Mouse (Mus musculus): Measurements from ENCODE around the gene Fam20c.

Gene Fam20c

GRCm38 (mm10) chr5:138819780-138820179 is 65.5 kb downstream of the Fam20c start, which contains the start of gene Gm5294:
Gene Gm5294 (plus strand): TSS chr5:138820080.
- no peak for DNase-seq

GRCm38 (mm10) chr5:138820717-138821332 is 66.5 kb downstream of the Fam20c start:
- peak in 1 of 2 experiments; percentile 35 for DNase-seq

GRCm38 (mm10) chr5:138825090-138825489 is 70.8 kb downstream of the Fam20c start:
- no peak for DNase-seq

- peak; percentile 33 to 51 for DNase-seq
These were observed 79.1 kb downstream of the Fam20c start for GRCm38 (mm10) chr5:138833406-138833805.

GRCm38 (mm10) chr5:138834910-138835309 is 80.6 kb downstream of the Fam20c start:
- DNase-seq, result no peak

- no peak for DNase-seq
These were observed 86.7 kb downstream of the Fam20c start for GRCm38 (mm10) chr5:138840981-138841380.

GRCm38 (mm10) chr5:138843168-138843824 is 89.0 kb downstream of the Fam20c start:
- DNase-seq, result no peak

GRCm38 (mm10) chr5:138846506-138846905 is 92.2 kb downstream of the Fam20c start:
- peak; percentile 49 to 54 for DNase-seq

GRCm38 (mm10) chr5:138848102-138848501 is 93.8 kb downstream of the Fam20c start:
- DNase-seq, result peak; percentile 91 to 94

- peak; percentile 33 to 41 for DNase-seq
These were observed 95.6 kb downstream of the Fam20c start for GRCm38 (mm10) chr5:138849682-138850461.

GRCm38 (mm10) chr5:138850462-138850844 is 96.1 kb downstream of the Fam20c start:
- DNase-seq, result peak in 1 of 2 experiments; percentile 28

GRCm38 (mm10) chr5:138851296-138851780 is 97.0 kb downstream of the Fam20c start:
- no peak for DNase-seq

- no peak for DNase-seq
These were observed 97.8 kb downstream of the Fam20c start for GRCm38 (mm10) chr5:138852151-138852550.

- DNase-seq, result no peak
These were observed 99.0 kb downstream of the Fam20c start for GRCm38 (mm10) chr5:138853349-138853748.

- DNase-seq, result peak; percentile 92 to 93
These were observed 102.8 kb downstream of the Fam20c start for GRCm38 (mm10) chr5:138857010-138857617.

GRCm38 (mm10) chr5:138857811-138858251 is 103.5 kb downstream of the Fam20c start:
- DNase-seq, result peak; percentile 74 to 79

All from cerebellum, postnatal 10 days (tissue).